Mouse (Mus musculus): Measurements from ENCODE around the gene Plxdc1. TPM values are rescaled to one million over a fixed set of nuclear protein-coding genes. Genes with fewer than 3 reads are reported as not detected.

Plxdc1 gene
- polyA plus RNA-seq, 1 experiment from 2014 or later = 1.8 TPM

- WGBS = 91% methylated on average over 4 of the region's 4 CpGs
- DNase-seq (ENCODE audit: low spot score) (no peak), ATAC-seq (replicated peaks; ENCODE audit: low FRiP score, low read depth) (no peak)
- Histone ChIP-seq H3K4me3 (replicated peaks; ENCODE audit: low read depth, low read length) (no peak overlapping the region), H3K36me3 (ENCODE audit: insufficient read depth, low read length) (no peaks in the 10 kb centered on the region), H3K27me3 (ENCODE audit: insufficient read depth, low read length) (no peaks in the 10 kb centered on the region), H3K9me3 (replicated peaks; ENCODE audit: low read length) (no peaks in the 10 kb centered on the region), H3K4me1 (replicated peaks; ENCODE audit: insufficient read depth, low read length) (no peaks in the 10 kb centered on the region), H3K27ac (no peak overlapping the region), H3K4me2 (ENCODE audit: low read length) (no peak overlapping the region), H3K9ac (ENCODE audit: low read depth, low read length) (no peak overlapping the region)
- TF ChIP-seq CTCF (IDR thresholded peaks at IDR 0.05; ENCODE audit: low read depth) = no peak
Observed at GRCm38 (mm10) chr11:97880362-97880761, 105.9 kb downstream of the Plxdc1 start.

- no peaks in the 10 kb centered on the region for H3K36me3 ChIP-seq (ENCODE audit: insufficient read depth, low read length)
- no peak overlapping the region for H3K9ac ChIP-seq (ENCODE audit: low read depth, low read length)
- no peak for TF ChIP-seq CTCF (IDR thresholded peaks at IDR 0.05; ENCODE audit: low read depth)
- WGBS = 51% methylated on average over 2 of the region's 2 CpGs
- ATAC-seq (replicated peaks; ENCODE audit: low FRiP score, low read depth) = no peak
- H3K27me3 ChIP-seq (ENCODE audit: insufficient read depth, low read length) = no peaks in the 10 kb centered on the region
- no peaks in the 10 kb centered on the region for H3K9me3 ChIP-seq (replicated peaks; ENCODE audit: low read length)
- no peak overlapping the region for H3K27ac ChIP-seq
- no peak overlapping the region for H3K4me2 ChIP-seq (ENCODE audit: low read length)
- no peak for DNase-seq (ENCODE audit: low spot score)
- no peaks in the 10 kb centered on the region for H3K4me1 ChIP-seq (replicated peaks; ENCODE audit: insufficient read depth, low read length)
- H3K4me3 ChIP-seq (replicated peaks; ENCODE audit: low read depth, low read length) = no peak overlapping the region
Observed at GRCm38 (mm10) chr11:97877341-97877740, 108.9 kb downstream of the Plxdc1 start.

GRCm38 (mm10) chr11:97874396-97874795 is 111.8 kb downstream of the Plxdc1 start:
- DNase-seq (ENCODE audit: low spot score) (no peak), ATAC-seq (replicated peaks; ENCODE audit: low FRiP score, low read depth) (no peak)
- 94% methylated on average over 1 of the region's 1 CpGs for WGBS
- no peak for TF ChIP-seq CTCF (IDR thresholded peaks at IDR 0.05; ENCODE audit: low read depth)
- no peaks in the 10 kb centered on the region for H3K9me3 ChIP-seq (replicated peaks; ENCODE audit: low read length)
- H3K4me3 ChIP-seq (replicated peaks; ENCODE audit: low read depth, low read length) = no peak overlapping the region
- H3K9ac ChIP-seq (ENCODE audit: low read depth, low read length) = no peak overlapping the region
- no peaks in the 10 kb centered on the region for H3K4me1 ChIP-seq (replicated peaks; ENCODE audit: insufficient read depth, low read length)
- H3K4me2 ChIP-seq (ENCODE audit: low read length) = no peak overlapping the region
- no peaks in the 10 kb centered on the region for H3K36me3 ChIP-seq (ENCODE audit: insufficient read depth, low read length)
- no peak overlapping the region for H3K27ac ChIP-seq
- no peaks in the 10 kb centered on the region for H3K27me3 ChIP-seq (ENCODE audit: insufficient read depth, low read length)

Small RNA genes within 50 kb of the gene (microRNA-seq; reads per million reads assigned to microRNA genes)
- gene Gm22461 (not detected), gene Gm27597 (not detected)

Other genes with a start within 250 kb of the Plxdc1 start
- 1.5 TPM in 2 replicates for gene Pip4k2b, start 241.7 kb downstream of the Plxdc1 start, polyA plus RNA-seq (2015; fragmentation: Nextera tagmentation; extraction: Ambion mirVana)
- gene Cwc25, start 219.9 kb downstream of the Plxdc1 start, polyA plus RNA-seq (2015; fragmentation: Nextera tagmentation; extraction: Ambion mirVana) = 13.9 and 14.8 TPM in 2 replicates
- gene 1700001P01Rik, start 210.5 kb downstream of the Plxdc1 start, polyA plus RNA-seq (2015; fragmentation: Nextera tagmentation; extraction: Ambion mirVana) = not detected in 2 replicates
- gene Rpl23, start 204.0 kb downstream of the Plxdc1 start, polyA plus RNA-seq (2015; fragmentation: Nextera tagmentation; extraction: Ambion mirVana) = 716 and 863 TPM in 2 replicates
- 87.7 and 96.4 TPM in 2 replicates for gene Lasp1, start 187.4 kb downstream of the Plxdc1 start, polyA plus RNA-seq (2015; fragmentation: Nextera tagmentation; extraction: Ambion mirVana)
- 5.1 and 5.6 TPM in 2 replicates for gene B230217C12Rik, start 145.7 kb downstream of the Plxdc1 start, polyA plus RNA-seq (2015; fragmentation: Nextera tagmentation; extraction: Ambion mirVana)
- 0.61 and 0.95 TPM in 2 replicates for gene Fbxo47, start 102.3 kb downstream of the Plxdc1 start, polyA plus RNA-seq (2015; fragmentation: Nextera tagmentation; extraction: Ambion mirVana)
- 2.0 and 3.1 TPM in 2 replicates for gene Arl5c, start 9.7 kb upstream of the Plxdc1 start, polyA plus RNA-seq (2015; fragmentation: Nextera tagmentation; extraction: Ambion mirVana)
- gene Cacnb1, start 36.6 kb upstream of the Plxdc1 start, polyA plus RNA-seq (2015; fragmentation: Nextera tagmentation; extraction: Ambion mirVana) = 8.8 and 9.0 TPM in 2 replicates
- gene Rpl19, start 40.3 kb upstream of the Plxdc1 start, polyA plus RNA-seq (2015; fragmentation: Nextera tagmentation; extraction: Ambion mirVana) = 1,072 and 1,182 TPM in 2 replicates
- 1.6 and 2.0 TPM in 2 replicates for gene Stac2, start 67.0 kb upstream of the Plxdc1 start, polyA plus RNA-seq (2015; fragmentation: Nextera tagmentation; extraction: Ambion mirVana)
- 15.5 and 16.5 TPM in 2 replicates for gene Fbxl20, start 164.0 kb upstream of the Plxdc1 start, polyA plus RNA-seq (2015; fragmentation: Nextera tagmentation; extraction: Ambion mirVana)
- gene Med1, start 206.8 kb upstream of the Plxdc1 start, polyA plus RNA-seq (2015; fragmentation: Nextera tagmentation; extraction: Ambion mirVana) = 47.0 and 54.7 TPM in 2 replicates
- gene Cdk12, start 216.6 kb upstream of the Plxdc1 start, polyA plus RNA-seq (2015; fragmentation: Nextera tagmentation; extraction: Ambion mirVana) = 6.1 and 6.4 TPM in 2 replicates